Mouse (Mus musculus) gastrocnemius, adult 18-20 months (tissue): ENCODE measurements at regions not wholly inside any gene's neighbourhood (a gene's known extent, or its start where the extent isn't known, plus 50 kb on each side); places are given as distances from the start of the nearest gene placed in this dataset.

Experiments used
- DNase-seq: peaks from one replicate; pipeline ENCODE4 v3.0.0; 2021; ENCODE audit warnings: low spot score

DNA sequence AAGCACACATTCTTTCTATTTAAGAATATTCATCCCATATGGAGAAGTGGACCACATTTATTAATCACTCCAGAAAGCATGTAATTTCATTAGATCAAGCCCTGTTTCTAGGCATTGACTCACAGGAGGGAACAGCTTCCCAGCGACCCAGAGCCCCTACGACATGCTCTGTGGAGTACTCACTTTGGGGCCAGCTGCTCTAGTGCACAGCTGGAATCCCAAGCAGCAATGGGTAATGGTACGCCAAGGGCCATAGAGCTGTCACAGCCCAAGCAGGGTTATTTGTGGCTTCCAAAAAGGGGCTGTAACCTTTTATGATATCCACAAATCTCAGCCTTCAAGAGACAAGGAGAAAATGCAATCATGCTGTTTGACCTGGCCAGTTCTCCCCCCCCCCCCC lies 706.4 kb downstream of the Dhx35 start:
- DNase-seq, result no peak

DNA sequence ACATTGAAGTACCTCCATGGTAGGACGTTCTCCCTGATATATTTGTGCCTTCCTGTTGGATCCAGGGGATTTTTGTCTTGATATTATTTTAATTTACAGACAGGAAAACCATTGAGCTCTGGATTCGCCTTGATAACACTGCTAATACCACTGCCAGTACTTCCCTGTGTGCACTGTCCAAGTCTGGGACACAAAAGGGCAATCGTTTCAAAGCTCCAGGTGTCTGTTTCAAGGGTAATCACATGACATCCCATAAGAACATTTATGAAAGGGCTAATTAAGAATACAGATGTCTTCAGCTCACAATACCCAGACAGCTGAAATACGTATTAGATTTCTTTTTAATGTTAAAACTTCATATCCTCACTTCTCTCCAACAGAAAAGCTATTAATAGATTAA lies 724.5 kb downstream of the Dhx35 start:
- DNase-seq, result no peak

DNA sequence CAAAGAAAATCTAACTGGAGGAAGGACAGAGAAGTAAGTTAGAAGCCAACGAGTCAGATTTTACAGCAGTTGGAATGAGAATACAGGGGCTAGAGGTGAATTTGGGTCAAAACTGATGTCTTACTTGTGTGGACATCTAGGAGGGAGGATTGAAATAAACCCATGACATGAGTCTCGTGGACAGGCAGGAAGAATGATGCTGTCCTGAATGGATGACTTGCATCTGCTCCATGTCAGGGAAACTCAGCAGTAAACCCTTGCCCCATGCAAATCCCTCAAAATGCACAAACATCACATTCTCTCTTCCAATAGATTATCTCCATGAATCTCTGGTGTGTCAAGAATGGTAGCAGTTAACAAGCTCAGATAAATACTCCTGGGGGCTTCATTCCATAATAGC lies 729.1 kb downstream of the Dhx35 start:
- no peak for DNase-seq

DNA sequence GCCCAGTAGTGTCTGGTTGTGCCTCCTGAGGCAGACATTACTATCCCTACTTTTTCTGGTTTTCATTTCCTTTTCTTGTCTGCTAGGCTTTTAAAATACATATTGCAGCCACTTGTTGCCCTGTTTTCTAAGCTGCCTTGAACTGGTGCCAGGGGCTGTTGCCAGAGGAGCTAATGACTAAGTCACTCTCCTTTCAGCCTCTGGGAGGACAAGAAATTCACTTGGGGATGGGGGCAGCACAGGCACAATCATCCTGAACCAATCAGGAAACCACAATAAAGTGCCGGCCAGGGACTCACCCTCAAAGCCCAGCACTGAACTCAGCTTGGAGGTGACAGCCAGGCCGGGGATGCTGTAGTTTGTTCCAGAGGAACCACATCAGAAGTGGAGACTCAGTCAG lies 740.3 kb downstream of the Dhx35 start:
- DNase-seq, result peak; percentile 74

DNA sequence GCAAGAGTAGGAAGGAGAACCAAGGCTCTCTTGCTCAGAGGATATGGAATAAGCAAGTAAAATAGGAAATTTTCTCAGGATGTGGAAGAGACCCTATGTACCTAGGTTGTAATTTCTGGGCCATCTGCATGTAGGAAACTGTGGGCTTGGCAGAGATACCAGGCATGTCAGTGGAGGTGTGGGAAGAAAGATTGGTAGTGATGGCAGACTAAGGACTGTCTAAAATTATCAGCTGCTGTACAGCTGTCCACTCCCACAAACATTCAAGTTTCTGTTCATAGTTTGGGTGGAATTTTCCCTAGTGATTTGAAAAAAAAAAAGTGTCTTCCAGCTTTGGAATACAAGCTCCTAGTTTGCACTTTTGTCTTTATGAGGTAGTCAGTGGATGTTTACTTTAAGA lies 744.7 kb downstream of the Dhx35 start:
- DNase-seq, result no peak

DNA sequence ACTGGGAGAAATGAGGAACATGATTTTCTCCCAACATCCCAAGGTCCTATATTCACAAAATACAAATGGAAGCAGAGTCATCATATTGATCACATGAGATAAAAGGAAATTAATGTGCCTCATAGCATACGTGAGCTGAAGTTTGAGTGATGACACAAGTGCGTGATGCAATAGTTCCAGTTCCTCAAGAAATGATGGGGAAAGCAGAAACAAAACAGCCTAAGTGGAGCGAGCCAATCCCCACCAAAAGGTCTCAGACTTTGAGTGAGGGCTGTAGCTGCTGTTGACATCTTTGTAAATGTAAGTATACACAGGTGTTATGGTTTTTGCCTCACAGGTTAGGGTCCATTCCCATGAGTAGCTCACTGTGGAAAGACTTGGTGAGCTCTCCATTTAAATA lies 763.0 kb downstream of the Dhx35 start:
- DNase-seq, result no peak

DNA sequence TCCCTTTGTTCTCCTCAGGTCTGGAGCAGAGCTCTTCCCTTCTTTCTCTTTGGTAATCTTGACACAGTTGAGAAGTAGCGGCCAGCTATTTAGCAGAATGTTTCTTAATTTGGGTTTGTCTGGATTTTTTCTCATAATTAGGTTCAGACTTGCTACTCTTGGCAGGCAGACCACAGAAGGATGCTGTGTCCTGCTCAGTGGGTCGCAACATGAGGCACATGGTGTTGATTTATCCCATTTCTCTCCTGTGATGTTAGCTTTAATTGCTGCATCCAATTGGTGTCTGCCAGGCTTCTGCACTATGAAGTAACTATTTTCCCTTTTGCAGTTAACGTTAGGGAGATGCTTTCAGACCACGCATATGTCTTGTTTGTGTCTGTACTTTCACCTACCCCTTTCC lies 768.7 kb downstream of the Gm826 start:
- DNase-seq, result no peak

DNA sequence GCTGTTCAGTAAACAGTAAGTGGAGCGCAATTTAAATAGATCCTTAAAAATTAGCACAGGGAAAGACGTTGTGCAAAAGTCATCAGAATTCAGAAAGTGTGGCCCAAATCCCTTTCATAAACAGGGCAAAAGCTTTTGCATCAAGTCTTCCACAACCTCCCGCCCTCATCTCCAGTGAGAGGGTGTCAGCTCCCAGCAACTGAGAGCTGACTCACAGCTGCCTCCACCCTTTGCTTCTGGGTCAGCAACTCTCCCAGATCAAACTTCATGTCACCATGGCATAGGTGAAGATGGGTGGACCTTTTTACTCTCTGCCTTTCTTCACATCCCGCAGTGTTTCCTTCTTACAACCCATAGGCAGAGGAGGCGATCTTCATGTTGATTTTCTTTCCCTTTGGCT lies 768.0 kb downstream of the Gm826 start:
- DNase-seq, result peak; percentile 43

DNA sequence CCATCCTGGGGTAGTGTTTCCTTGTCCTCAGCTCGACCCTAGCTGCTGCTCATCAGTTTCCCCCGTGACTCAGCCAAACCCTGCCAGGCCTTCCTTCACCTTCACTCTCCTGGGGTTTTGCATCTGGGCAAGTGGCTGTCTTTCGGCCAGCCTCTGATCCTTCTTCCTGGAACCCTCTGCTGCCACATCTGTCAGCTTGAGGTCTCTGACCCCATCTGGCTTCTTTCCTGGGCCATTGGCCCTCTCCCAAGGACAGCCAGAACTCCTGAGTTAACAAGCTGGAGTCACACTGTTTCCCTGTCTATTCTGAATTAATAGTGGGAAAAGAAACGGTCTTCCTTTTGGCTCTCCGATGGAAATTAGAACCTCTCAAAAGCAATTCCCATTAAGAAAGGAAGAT lies 767.5 kb downstream of the Gm826 start:
- DNase-seq, result peak; percentile 90

DNA sequence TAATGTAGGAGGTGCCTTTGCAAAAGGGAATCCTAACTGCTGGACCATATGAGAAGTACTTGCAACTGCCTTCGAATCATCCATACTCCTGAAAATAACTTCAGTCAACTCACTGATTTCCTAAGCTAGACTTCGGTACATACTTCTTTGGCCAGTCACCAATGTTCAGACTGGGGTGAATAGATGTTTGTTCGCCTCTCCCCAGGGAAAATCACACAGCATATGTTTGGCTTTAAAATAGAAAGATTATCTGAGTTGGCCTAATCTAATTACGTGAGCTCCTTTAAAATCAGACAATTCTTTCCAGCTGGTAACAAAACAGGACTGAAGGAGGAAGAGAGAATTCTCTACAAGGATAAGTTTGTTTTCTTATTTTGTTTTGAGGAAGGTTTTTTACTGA lies 765.6 kb downstream of the Gm826 start:
- DNase-seq, result no peak

DNA sequence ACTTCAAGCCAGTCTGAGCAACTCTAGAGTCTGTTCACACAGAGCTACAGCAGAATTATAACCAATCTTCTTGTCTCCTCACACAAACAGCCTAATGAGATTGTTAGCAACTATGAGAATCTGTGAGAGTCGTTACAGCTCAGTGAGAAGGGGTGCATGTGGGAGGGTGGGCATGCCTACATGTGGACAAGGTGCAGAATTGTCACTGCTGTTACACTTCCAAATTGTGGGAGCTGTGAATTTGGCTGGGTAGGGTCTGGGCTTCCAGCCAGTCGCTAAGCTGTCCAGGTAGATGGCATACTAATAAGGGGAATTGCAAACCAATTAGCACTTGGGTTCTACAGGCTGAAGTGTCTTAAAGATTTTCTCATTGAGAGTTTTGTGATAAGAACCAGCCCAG lies 762.1 kb downstream of the Gm826 start:
- DNase-seq, result no peak

DNA sequence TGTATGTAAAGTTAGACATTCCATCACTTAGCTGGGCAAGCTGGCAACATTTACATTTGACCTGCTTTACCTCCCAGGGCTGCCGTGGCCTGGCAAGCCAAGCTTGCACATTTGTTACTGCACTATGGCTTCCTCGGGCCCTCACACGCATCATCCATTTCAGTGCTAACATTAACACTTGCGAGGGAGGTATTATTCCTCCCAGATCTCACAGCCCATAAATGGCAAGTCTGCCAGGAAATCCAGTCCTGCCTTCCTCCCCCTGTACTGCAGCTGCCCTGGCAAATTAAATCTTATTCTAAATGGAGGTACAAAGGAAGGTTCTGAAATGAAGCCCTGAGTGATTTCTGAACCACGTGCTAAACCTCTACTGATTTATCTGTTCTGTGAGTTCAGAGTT lies 758.7 kb downstream of the Gm826 start:
- DNase-seq, result no peak

DNA sequence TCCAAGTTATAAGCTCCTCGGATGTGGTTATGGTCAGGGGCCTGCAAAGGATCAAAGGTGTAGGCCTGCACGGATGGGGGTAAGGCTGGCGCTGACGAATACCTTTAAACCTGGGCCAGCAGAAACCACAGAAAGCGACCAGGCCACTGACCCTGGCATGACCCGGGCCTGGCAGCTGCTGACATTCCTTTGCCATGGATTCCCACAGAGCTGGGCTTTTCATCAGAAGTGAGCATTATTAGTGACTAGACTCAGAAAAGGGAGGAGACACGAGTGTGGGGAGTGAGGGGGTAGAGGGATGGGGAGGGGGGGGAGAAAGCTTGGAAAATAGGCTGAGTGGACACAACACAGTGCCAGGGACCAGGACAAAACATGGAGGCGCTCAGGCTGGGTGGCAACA lies 750.9 kb downstream of the Gm826 start:
- DNase-seq, result no peak

DNA sequence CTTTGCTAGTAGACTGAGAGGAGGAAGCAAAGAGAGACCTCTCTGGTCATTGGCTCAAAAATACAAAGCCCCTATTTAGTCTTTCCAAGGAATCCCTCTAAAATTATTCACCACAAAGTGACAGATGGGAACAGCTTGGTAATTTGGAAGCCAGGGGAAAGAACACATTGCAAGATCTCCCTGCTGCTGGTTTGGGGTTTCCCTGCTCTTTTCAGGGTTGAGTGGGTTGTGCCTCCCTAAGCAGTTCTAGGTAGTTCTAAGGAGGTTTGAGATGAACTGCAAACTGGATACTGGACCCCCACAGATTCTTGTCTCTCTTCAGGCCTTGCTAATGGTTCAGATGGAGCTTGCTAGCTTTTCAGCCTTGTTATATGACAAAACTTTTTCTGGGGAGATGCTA lies 749.3 kb downstream of the Gm826 start:
- no peak for DNase-seq

DNA sequence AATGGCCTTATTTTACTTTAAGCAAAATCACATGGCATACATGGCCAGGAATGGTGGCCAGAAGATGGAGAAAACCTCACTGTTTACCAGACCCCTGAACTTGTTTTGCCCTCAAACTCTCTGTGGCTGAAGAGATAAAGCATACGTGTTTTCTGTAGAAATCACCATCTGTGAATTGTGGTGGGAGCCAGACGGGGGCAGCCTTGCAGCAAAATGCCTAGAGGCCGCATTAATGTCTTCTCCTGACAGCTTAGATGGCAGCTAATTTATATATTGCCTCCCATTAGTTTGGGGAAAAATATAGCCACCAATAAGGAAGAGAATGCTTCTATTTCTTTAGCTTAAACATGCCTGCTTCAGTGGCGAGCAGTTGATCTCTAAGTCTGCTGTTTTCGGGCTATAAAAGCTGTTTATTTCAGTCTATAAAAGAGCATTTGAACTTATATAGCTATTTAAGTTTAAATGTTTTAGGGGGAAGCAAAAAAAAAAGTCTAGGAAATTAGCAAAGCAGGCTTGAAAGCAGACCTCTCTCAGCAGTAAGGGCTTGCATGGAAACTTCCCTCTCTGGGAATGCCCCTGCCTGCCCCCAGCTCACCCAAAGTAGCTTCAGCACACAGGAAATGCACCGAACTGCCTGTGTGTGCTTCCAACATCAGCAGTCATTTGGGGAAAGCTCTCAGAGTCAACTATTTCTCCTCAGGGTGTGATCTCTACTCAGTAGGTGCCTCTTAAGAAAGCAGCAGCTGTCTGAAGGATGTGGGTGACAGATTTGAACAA lies 747.1 kb downstream of the Gm826 start:
- DNase-seq, result no peak

DNA sequence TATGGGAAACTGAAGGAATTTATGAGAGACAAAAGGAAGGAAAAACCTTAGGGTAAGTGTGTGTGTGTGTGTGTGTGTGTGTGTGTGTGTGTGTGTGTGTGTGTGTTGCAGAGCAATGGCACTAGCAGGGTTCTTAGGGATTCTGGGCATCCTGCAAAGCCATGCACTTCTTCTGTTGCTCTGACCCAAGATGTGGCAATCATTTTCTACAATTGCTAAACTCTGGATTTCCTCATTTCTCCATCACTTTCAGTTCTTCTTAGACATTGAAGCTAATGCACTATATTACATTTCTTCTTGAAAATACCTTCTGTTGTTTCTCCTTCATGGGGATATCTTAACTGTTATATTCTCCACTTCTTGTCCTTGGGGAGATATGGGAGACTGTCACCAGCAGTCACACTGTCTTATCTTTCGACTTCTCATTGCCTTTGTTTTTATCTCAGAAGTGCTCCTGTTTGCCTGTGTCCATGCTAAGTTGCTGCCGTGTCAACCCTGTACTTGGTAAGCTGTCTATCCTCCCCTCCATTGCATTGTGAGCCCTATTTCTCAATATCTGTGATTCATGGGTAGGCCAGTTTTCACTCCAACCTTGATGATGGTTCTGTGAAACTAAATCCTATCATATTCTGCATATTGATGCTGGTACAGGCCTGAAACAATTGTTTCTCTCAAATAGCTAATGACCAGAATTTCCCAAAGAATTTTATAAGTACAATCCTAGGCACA lies 742.4 kb downstream of the Gm826 start:
- DNase-seq, result no peak

DNA sequence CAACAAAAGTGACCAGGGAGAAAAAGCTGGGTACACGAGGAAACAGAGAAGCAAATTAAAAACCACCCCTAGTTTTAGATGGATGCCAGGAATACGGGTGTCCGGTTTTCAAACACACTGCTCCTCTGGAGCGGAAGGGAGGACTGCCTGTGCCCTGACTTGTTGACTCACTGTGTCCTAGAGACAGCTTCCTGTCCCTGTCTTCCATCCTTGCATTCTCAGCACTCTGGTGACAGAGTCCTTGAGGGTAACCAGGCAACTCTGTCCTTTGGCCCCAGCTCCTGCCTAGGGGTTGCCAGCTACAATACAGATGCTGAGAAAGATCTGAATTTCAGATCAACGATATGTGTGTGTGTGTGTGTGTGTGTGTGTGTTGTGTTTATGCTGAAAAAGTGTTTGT lies 741.1 kb downstream of the Gm826 start:
- DNase-seq, result no peak

DNA sequence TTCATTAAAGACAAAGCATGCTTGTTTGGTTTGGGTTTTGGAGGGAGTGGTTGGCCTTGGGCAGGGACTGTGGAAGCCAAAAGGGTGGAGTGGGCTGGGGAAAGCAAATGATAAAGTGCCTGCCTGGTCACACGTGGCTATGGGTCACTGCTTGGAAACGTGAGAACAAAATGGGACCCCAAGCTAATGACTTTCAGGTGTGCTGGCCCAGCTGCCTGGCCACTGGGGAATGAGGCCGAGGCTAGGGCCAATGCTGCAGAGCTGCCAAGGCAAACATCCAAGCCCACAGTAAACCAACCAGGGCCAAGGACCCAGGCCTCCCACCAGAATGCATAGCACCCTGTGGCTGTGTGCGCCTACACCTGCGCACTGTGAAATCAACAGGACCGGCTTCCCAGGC lies 737.7 kb downstream of the Gm826 start:
- peak; percentile 25 for DNase-seq

DNA sequence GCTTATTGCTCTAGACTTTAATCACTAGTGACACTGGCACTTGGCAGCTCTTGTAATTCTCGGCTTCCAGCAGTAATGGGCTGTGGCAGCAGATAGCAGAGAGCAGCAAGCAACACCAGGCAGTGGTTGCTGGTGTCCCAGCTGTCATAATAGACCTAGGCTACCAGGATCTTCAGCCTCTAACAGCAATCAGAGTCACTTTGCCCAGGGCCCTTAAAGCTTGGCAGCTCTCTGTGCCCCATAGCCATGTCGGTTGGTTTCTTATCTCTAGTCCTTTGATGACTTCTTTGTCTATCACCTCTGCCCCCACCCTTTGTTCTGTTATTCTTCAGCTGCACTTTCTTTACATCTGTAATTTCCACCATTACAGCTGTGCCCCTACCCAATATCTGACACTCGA lies 735.9 kb downstream of the Gm826 start:
- no peak for DNase-seq

DNA sequence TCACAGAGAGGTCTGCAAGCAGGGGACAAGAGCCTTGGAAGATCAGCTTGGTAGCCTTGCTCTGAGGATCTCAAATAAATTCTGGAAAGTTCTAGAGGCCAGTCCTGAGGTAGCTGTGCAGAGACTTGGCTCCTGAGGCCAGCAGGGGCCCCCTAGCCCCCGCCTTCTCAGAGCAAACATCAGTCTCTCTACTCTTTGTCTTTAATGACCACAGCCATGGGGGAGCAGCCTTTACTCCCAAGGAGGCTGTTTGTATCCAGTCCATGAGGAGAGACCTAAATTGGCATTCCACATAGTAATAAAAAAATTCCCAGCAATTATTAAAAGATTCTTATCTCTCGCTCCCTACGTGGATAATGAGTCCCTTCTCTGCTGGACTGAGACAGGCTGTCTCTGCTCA lies 726.8 kb downstream of the Gm826 start:
- no peak for DNase-seq

DNA sequence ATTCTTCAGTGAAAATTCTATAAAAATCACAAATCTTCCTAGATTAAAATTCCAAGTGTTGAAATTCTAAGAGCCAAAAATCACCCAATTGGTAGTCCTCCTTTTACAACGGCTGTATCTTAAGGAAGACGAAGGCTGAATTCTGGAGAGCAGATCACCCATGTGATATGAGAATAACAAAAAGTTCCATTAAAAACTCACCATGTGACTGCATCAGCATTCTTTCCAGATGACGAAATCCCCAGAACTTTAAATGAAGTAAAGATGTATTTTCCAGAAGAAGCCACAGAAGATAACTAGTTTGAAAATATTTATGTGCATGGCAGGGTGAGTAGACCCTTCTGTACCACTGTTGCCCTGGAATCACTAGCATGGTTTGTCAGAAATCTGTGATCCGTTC lies 723.5 kb downstream of the Gm826 start:
- no peak for DNase-seq

DNA sequence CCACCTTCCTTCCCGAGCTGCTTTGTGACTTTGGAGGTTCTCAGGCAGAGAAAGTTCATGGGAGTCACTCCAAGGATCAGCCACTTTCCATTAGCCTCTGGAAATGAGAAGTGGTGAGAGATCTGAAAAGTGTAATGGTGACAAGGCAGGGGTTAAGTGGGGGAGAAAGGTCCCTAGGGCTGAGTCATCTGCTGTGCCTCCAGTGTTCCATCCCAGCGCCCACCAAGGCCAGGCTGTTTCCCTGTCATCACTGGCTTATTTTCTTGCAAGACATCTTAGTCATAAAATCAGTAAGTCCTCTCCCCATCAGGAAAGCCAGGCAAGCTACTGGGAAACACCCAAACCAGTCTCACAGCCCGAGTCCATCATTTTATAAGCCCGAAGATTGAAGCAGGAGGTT lies 717.3 kb downstream of the Gm826 start:
- no peak for DNase-seq

DNA sequence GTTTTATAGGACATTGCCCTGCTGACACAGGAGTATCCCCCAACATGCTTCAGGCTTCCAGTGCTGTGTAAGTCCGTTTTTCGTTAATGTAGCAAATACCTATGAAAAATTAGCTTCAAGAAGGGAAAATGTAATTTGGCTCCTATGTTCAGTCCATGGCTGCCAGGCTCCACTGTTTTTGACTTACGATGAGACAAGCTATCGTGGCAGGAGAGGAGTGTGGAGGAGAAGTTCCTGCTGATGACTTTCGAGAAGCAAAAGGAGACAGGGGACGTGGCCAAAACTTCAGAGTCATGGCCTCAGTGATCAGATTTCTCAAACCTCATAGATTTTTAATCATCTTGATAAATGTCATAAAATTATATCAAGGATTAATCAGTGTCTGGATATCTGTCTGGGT lies 712.7 kb downstream of the Gm826 start:
- no peak for DNase-seq
